ENCODE assay signal across 8 mouse cellular contexts in genomic region chr10:69964611-69965010, GRCm38 (mm10).
DNase-seq lines count a peak whose midpoint lies in the region; ATAC-seq and TF ChIP-seq lines count a peak whose summit lies in the region.
"Had no signal": no experiment of that assay in that cellular context is flagged by ENCODE, and none has a peak within 500 bp of the region (broad histone marks: within the 10 kb centered on the region; RNA-seq: fewer than 3 reads in every experiment).

No protein-coding gene starts in this region.

- 0 out of 2 replicates have a peak, but pooled peaks cover 2% of the 10 kb centered on the region for H3K4me1 ChIP-seq in kidney, adult 2 months (ENCODE audit: control insufficient read depth, insufficient read depth, low read length)
- no peaks in the 10 kb centered on the region for H3K4me1 ChIP-seq in kidney, embryonic 14.5 days (ENCODE audit: control insufficient read depth, insufficient read depth, low read length)
- peaks cover 2% of the 10 kb centered on the region for H3K4me1 ChIP-seq in ES-Bruce4 (ENCODE audit: control insufficient read depth, insufficient read depth, low read length)
- peaks cover 9% of the 10 kb centered on the region for H3K4me1 ChIP-seq in cortical plate, adult 2 months (ENCODE audit: control insufficient read depth, insufficient read depth, low read length)
- H3K4me1 ChIP-seq in limb, embryonic 14.5 days (ENCODE audit: control insufficient read depth, insufficient read depth, low read length), result 0 out of 2 replicates have a peak, but pooled peaks cover 4% of the 10 kb centered on the region

- no peaks in the 10 kb centered on the region for H3K9me3 ChIP-seq in kidney, embryonic 14.5 days (ENCODE audit: control insufficient read depth, low read length)
- H3K9me3 ChIP-seq in ES-Bruce4 (replicated peaks; ENCODE audit: control insufficient read depth, insufficient read depth, low read length, poor library complexity, severe bottlenecking), result no peaks in the 10 kb centered on the region
- H3K9me3 ChIP-seq in limb, embryonic 14.5 days (ENCODE audit: control insufficient read depth, low read length), result no peaks in the 10 kb centered on the region
- H3K9me3 ChIP-seq: megakaryocyte, embryonic 14.5 days had no signal

- no peak for ATAC-seq in kidney, embryonic 14.5 days (ENCODE audit: low FRiP score, low TSS enrichment)
- no peak for ATAC-seq in limb, embryonic 14.5 days (ENCODE audit: low FRiP score, low read depth)

- H3K36me3 ChIP-seq in kidney, adult 2 months (ENCODE audit: control insufficient read depth, insufficient read depth, low read length), result peaks cover 3% of the 10 kb centered on the region
- H3K36me3 ChIP-seq in kidney, embryonic 14.5 days (ENCODE audit: control insufficient read depth, insufficient read depth, low read length), result peaks cover 9% of the 10 kb centered on the region; the same call in 1 of the 2 replicates
- no peaks in the 10 kb centered on the region for H3K36me3 ChIP-seq in ES-Bruce4 (ENCODE audit: control insufficient read depth, insufficient read depth, low read length, poor library complexity, severe bottlenecking)
- H3K36me3 ChIP-seq in limb, embryonic 14.5 days (ENCODE audit: control insufficient read depth, insufficient read depth, low read length), result peaks cover 5% of the 10 kb centered on the region; the same call in 1 of the 2 replicates

- no peak overlapping the region for H3K4me3 ChIP-seq in kidney, adult 2 months (ENCODE audit: insufficient read depth, low read depth, low read length)
- H3K4me3 ChIP-seq in kidney, embryonic 14.5 days (ENCODE audit: low read length), result no peak overlapping the region
- H3K4me3 ChIP-seq in ES-Bruce4 (ENCODE audit: low read depth, low read length), result no peak overlapping the region
- no peak overlapping the region for H3K4me3 ChIP-seq in cortical plate, adult 2 months (ENCODE audit: insufficient read depth, low read length)
- H3K4me3 ChIP-seq in limb, embryonic 14.5 days (replicated peaks; ENCODE audit: low read length), result no peak overlapping the region
- H3K4me3 ChIP-seq: megakaryocyte, embryonic 14.5 days had no signal

- no peak for TF ChIP-seq EP300 in ES-Bruce4 (IDR thresholded peaks at IDR 0.05; ENCODE audit: insufficient read depth, low read depth, low read length)

- WGBS in kidney, adult 2 months, result 3% methylated on average over 5 of the region's 5 CpGs
- 7% methylated on average over 5 of the region's 5 CpGs for WGBS in kidney, embryonic 14.5 days
- WGBS in limb, embryonic 14.5 days, result 9% methylated on average over 5 of the region's 5 CpGs

- no peak overlapping the region for H3K9ac ChIP-seq in kidney, embryonic 14.5 days (ENCODE audit: low read depth, low read length)
- no peak overlapping the region for H3K9ac ChIP-seq in ES-Bruce4 (ENCODE audit: low read depth, poor library complexity, severe bottlenecking)
- no peak overlapping the region for H3K9ac ChIP-seq in limb, embryonic 14.5 days (ENCODE audit: low read depth, low read length, severe bottlenecking)

- no peak overlapping the region for H3K4me2 ChIP-seq in kidney, embryonic 14.5 days (replicated peaks; ENCODE audit: low read depth, low read length)
- H3K4me2 ChIP-seq in limb, embryonic 14.5 days (replicated peaks; ENCODE audit: low read depth, low read length, severe bottlenecking), result no peak overlapping the region

- no peaks in the 10 kb centered on the region for H3K27me3 ChIP-seq in kidney, adult 2 months (replicated peaks; ENCODE audit: control insufficient read depth, insufficient read depth, low read length)
- no peaks in the 10 kb centered on the region for H3K27me3 ChIP-seq in kidney, embryonic 14.5 days (ENCODE audit: control insufficient read depth, insufficient read depth, low read length)
- no peaks in the 10 kb centered on the region for H3K27me3 ChIP-seq in ES-Bruce4 (ENCODE audit: control insufficient read depth, insufficient read depth, low read length, poor library complexity, severe bottlenecking)
- no peaks in the 10 kb centered on the region for H3K27me3 ChIP-seq in limb, embryonic 14.5 days (ENCODE audit: control insufficient read depth, insufficient read depth, low read length)
- H3K27me3 ChIP-seq: megakaryocyte, embryonic 14.5 days had no signal

- H3K27ac ChIP-seq in kidney, adult 2 months (ENCODE audit: insufficient read depth, low read depth, low read length), result no peak overlapping the region
- no peak overlapping the region for H3K27ac ChIP-seq in kidney, embryonic 14.5 days (ENCODE audit: low read depth, low read length)
- no peak overlapping the region for H3K27ac ChIP-seq in ES-Bruce4 (ENCODE audit: insufficient read depth, low read length)
- no peak overlapping the region for H3K27ac ChIP-seq in cortical plate, adult 2 months (ENCODE audit: insufficient read depth, low read length)
- no peak overlapping the region for H3K27ac ChIP-seq in limb, embryonic 14.5 days (replicated peaks; ENCODE audit: low read depth, low read length)

- no peak for TF ChIP-seq POLR2A in kidney, adult 2 months (IDR thresholded peaks at IDR 0.05; ENCODE audit: low read depth, low read length)
- no peak for TF ChIP-seq POLR2A in ES-Bruce4 (IDR thresholded peaks at IDR 0.05; ENCODE audit: insufficient read depth, low read length)
- TF ChIP-seq POLR2A in cortical plate, adult 2 months (IDR thresholded peaks at IDR 0.05; ENCODE audit: extremely low read depth, insufficient read depth, low read length), result no peak
- TF ChIP-seq POLR2A in limb, embryonic 14.5 days (IDR thresholded peaks at IDR 0.05; ENCODE audit: borderline replicate concordance, extremely low read depth, insufficient read depth, insufficient read length), result no peak

- peak; percentile 42 for DNase-seq in kidney, adult 2 months
- peak; percentile 66 for DNase-seq in A20 (ENCODE audit: low read depth, low spot score)
- peak; percentile 68 for DNase-seq in limb, embryonic 14.5 days (ENCODE audit: low spot score)
- DNase-seq in telencephalon, adult 2 months (ENCODE audit: low read depth, low spot score), result peak; percentile 50

- peak; percentile 43 for TF ChIP-seq CTCF in kidney, adult 2 months (conservative IDR thresholded peaks at IDR 0.05; ENCODE audit: insufficient read depth, insufficient read length, low read depth, low read length)
- peak; percentile 27 for TF ChIP-seq CTCF in ES-Bruce4 (IDR thresholded peaks at IDR 0.05; ENCODE audit: low read depth, low read length)
- peak; percentile 65 for TF ChIP-seq CTCF in cortical plate, adult 2 months (IDR thresholded peaks at IDR 0.05; ENCODE audit: extremely low read depth, insufficient read depth, low read length)
